Comparison of ENCODE assay signal across 34 mouse cellular contexts in genomic region chr15:85795516-85795915, GRCm38 (mm10). TPM values are rescaled to one million over a fixed set of nuclear protein-coding genes. Genes with fewer than 3 reads are reported as not detected.
"Had no signal": no experiment of that assay in that cellular context is flagged by ENCODE, and none has a peak within 500 bp of the region (broad histone marks: within the 10 kb centered on the region; RNA-seq: fewer than 3 reads in every experiment).

No protein-coding gene starts in this region.

- H3K27ac ChIP-seq: heart, embryonic 13.5 days; heart, embryonic 15.5 days; hindbrain, embryonic 10.5 days; hindbrain, embryonic 12.5 days; hindbrain, embryonic 13.5 days; hindbrain, embryonic 14.5 days; hindbrain, embryonic 15.5 days; hindbrain, postnatal 0 days; intestine, embryonic 15.5 days; kidney, embryonic 15.5 days; kidney, postnatal 0 days; layer of hippocampus, adult 2 months had no signal

- DNase-seq: heart, postnatal 10 days; heart, postnatal 14 days; heart, postnatal 36 days; heart, postnatal 4 days; kidney, adult 11 months; kidney, adult 18-20 months; kidney, adult 2 months; kidney, adult 8-10 months; kidney, adult 9 months; kidney, postnatal 10 days; kidney, postnatal 14 days; kidney, postnatal 25 days; kidney, postnatal 36 days; kidney, postnatal 4 days; layer of hippocampus, adult 9-11 months; layer of hippocampus, postnatal 36 days had no signal

- H3K9ac ChIP-seq: heart, embryonic 12.5 days; heart, embryonic 13.5 days; heart, embryonic 15.5 days; hindbrain, embryonic 12.5 days; hindbrain, embryonic 13.5 days; hindbrain, embryonic 14.5 days; hindbrain, embryonic 15.5 days; intestine, embryonic 15.5 days; kidney, embryonic 15.5 days had no signal

- H3K27me3 ChIP-seq: heart, embryonic 12.5 days; heart, embryonic 13.5 days; heart, embryonic 15.5 days; hindbrain, embryonic 12.5 days; hindbrain, embryonic 13.5 days; hindbrain, embryonic 15.5 days; intestine, embryonic 15.5 days; kidney, embryonic 15.5 days had no signal

- H3K36me3 ChIP-seq: heart, embryonic 12.5 days; hindbrain, embryonic 10.5 days; hindbrain, embryonic 12.5 days; hindbrain, embryonic 13.5 days; hindbrain, embryonic 15.5 days; kidney, embryonic 15.5 days had no signal

- H3K4me3 ChIP-seq: heart, embryonic 12.5 days; heart, embryonic 13.5 days; heart, embryonic 15.5 days; hindbrain, embryonic 10.5 days; hindbrain, embryonic 12.5 days; hindbrain, embryonic 13.5 days; hindbrain, embryonic 15.5 days; intestine, embryonic 15.5 days; kidney, embryonic 15.5 days; layer of hippocampus, adult 2 months had no signal

- H3K4me1 ChIP-seq: hindbrain, embryonic 10.5 days; hindbrain, embryonic 12.5 days; hindbrain, embryonic 13.5 days; hindbrain, embryonic 15.5 days; intestine, embryonic 15.5 days; kidney, embryonic 15.5 days had no signal

- ATAC-seq: hindbrain, embryonic 16.5 days; hindbrain, postnatal 0 days; inflammation-experienced regulatory T-cells, adult 6 months; intestine, embryonic 15.5 days; intestine, embryonic 16.5 days; intestine, postnatal 0 days had no signal

- H3K9me3 ChIP-seq: heart, embryonic 12.5 days; heart, embryonic 13.5 days; heart, embryonic 15.5 days; hindbrain, embryonic 10.5 days; hindbrain, embryonic 12.5 days; hindbrain, embryonic 13.5 days; hindbrain, embryonic 15.5 days; intestine, embryonic 15.5 days; kidney, embryonic 15.5 days had no signal

- H3K4me2 ChIP-seq: heart, embryonic 12.5 days; heart, embryonic 13.5 days; heart, embryonic 15.5 days; hindbrain, embryonic 12.5 days; hindbrain, embryonic 13.5 days; hindbrain, embryonic 14.5 days; hindbrain, embryonic 15.5 days; intestine, embryonic 15.5 days; kidney, embryonic 15.5 days had no signal

RNA-seq across cellular contexts. Expression of gene Pkdrej, which starts 26.0 kb away (rescaled TPM):
- total RNA-seq: hematopoietic stem cell, adult 5-6 weeks had no signal
- polyA plus RNA-seq: hindbrain, embryonic 10.5 days; hindbrain, embryonic 12.5 days; inflammation-experienced regulatory T-cells, adult 6 months had no signal
